Mouse (Mus musculus) stomach, postnatal 0 days (tissue): Measurements from ENCODE around the gene Tubgcp2.

Experiments
- CTCF ChIP-seq: IDR thresholded peaks from 2 replicates; pipeline ENCODE4 v1.5.1; 2016; ENCODE audit warnings: antibody characterized with exemption, low read depth, mild to moderate bottlenecking, moderate library complexity
- EP300 ChIP-seq: optimal IDR thresholded peaks from 2 replicates; pipeline ENCODE3; 2016; ENCODE audit warnings: antibody characterized with exemption

DNA sequence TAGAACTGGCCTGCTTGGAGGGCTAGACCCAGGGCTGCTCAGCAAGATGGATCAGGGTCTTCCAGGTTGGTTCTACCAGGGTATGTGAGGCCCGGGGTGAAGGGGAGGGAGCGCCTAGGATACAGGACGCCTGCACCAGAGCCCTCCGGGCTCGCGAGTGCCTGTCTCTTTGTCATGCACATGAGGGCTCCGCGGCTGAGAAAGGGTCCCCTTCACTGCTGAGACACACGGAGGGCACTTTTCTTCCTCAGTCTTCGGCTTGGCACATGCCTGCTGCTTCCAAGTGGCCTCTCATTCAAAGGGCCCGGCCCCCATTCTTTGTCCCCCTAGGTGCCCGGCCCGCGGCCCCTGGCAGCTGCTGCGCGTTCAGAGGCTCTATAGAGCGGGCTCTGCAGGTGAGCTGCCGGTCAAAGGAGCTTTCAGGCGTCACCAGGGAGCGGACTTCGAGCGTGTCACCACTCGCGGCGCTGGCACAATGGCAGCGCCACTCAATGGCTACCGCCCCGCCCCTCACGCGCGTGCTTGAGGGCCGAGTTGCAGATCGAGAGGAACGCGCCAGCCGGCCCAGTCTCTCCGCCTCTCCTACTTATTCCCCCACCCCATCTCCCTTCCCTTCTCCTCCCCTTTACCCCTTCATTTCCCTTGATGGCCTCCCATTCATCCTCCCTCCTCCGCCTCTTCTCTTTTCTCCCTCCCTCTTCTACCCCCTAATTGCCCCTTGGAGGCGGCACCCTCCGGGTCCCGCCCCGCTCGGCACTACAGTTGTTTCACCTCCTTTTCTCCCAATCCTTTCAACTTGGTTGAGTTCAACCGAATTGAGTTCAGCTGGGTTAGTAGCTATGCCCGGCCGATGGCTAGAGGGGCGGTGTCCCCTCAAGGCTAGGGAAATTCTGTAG lies 24.7 kb upstream of the Tubgcp2 start:
- no peak for TF ChIP-seq CTCF
- no peak for TF ChIP-seq EP300
